Mouse (Mus musculus): ENCODE measurements at regions not wholly inside any gene's neighbourhood (a gene's known extent, or its start where the extent isn't known, plus 50 kb on each side); places are given as distances from the start of the nearest gene placed in this dataset.
A peak's percentile ranks its signal among the peaks of the same experiment; 100 is the strongest.

GRCm38 (mm10) chr2:128353457-128353856, 227.6 kb downstream of the Bcl2l11 start:
- ATAC-seq (replicated peaks; ENCODE audit: insufficient number of reproducible peaks, low FRiP score, low TSS enrichment), result no peak
- no peaks in the 10 kb centered on the region for H3K27me3 ChIP-seq (ENCODE audit: control insufficient read depth, insufficient read depth, low read length)
- H3K4me3 ChIP-seq (ENCODE audit: low read depth, low read length), result no peak overlapping the region
- H3K9ac ChIP-seq (ENCODE audit: low read depth, low read length), result no peak overlapping the region
- no peak overlapping the region for H3K27ac ChIP-seq (ENCODE audit: low read depth, low read length)
- H3K9me3 ChIP-seq (replicated peaks; ENCODE audit: control insufficient read depth, low read length), result no peaks in the 10 kb centered on the region
- no peaks in the 10 kb centered on the region for H3K4me1 ChIP-seq (ENCODE audit: control insufficient read depth, insufficient read depth, low read length)
- H3K36me3 ChIP-seq (ENCODE audit: control insufficient read depth, insufficient read depth, low read length), result no peaks in the 10 kb centered on the region
- H3K4me2 ChIP-seq, result no peak overlapping the region
- 61% methylated on average over 3 of the region's 3 CpGs for WGBS (ENCODE audit: insufficient replicate concordance)

GRCm38 (mm10) chr2:128356326-128356725, 230.5 kb downstream of the Bcl2l11 start:
- WGBS (ENCODE audit: insufficient replicate concordance), result 74% methylated on average over 4 of the region's 4 CpGs
- no peak overlapping the region for H3K4me2 ChIP-seq
- no peaks in the 10 kb centered on the region for H3K4me1 ChIP-seq (ENCODE audit: control insufficient read depth, insufficient read depth, low read length)
- H3K27ac ChIP-seq (ENCODE audit: low read depth, low read length), result no peak overlapping the region
- no peaks in the 10 kb centered on the region for H3K9me3 ChIP-seq (replicated peaks; ENCODE audit: control insufficient read depth, low read length)
- no peaks in the 10 kb centered on the region for H3K36me3 ChIP-seq (ENCODE audit: control insufficient read depth, insufficient read depth, low read length)
- no peak overlapping the region for H3K4me3 ChIP-seq (ENCODE audit: low read depth, low read length)
- ATAC-seq (replicated peaks; ENCODE audit: insufficient number of reproducible peaks, low FRiP score, low TSS enrichment), result no peak
- no peak overlapping the region for H3K9ac ChIP-seq (ENCODE audit: low read depth, low read length)
- no peaks in the 10 kb centered on the region for H3K27me3 ChIP-seq (ENCODE audit: control insufficient read depth, insufficient read depth, low read length)

- no peaks in the 10 kb centered on the region for H3K36me3 ChIP-seq (ENCODE audit: control insufficient read depth, insufficient read depth, low read length)
- H3K27ac ChIP-seq (ENCODE audit: low read depth, low read length), result no peak overlapping the region
- H3K4me1 ChIP-seq (ENCODE audit: control insufficient read depth, insufficient read depth, low read length), result peaks cover 4% of the 10 kb centered on the region
- H3K9me3 ChIP-seq (replicated peaks; ENCODE audit: control insufficient read depth, low read length), result no peaks in the 10 kb centered on the region
- H3K4me3 ChIP-seq (ENCODE audit: low read depth, low read length), result no peak overlapping the region
- H3K9ac ChIP-seq (ENCODE audit: low read depth, low read length), result no peak overlapping the region
- ATAC-seq (replicated peaks; ENCODE audit: insufficient number of reproducible peaks, low FRiP score, low TSS enrichment), result no peak
- WGBS (ENCODE audit: insufficient replicate concordance), result 72% methylated on average over 4 of the region's 4 CpGs
- no peak overlapping the region for H3K4me2 ChIP-seq
- H3K27me3 ChIP-seq (ENCODE audit: control insufficient read depth, insufficient read depth, low read length), result no peaks in the 10 kb centered on the region
These were observed 231.9 kb upstream of the Spdye4c start for GRCm38 (mm10) chr2:128359106-128359505.

GRCm38 (mm10) chr2:128360517-128360916, 230.5 kb upstream of the Spdye4c start:
- Histone ChIP-seq H3K4me2 (no peak overlapping the region), H3K9ac (ENCODE audit: low read depth, low read length) (no peak overlapping the region), H3K27ac (ENCODE audit: low read depth, low read length) (no peak overlapping the region), H3K9me3 (replicated peaks; ENCODE audit: control insufficient read depth, low read length) (no peaks in the 10 kb centered on the region), H3K4me3 (ENCODE audit: low read depth, low read length) (no peak overlapping the region), H3K36me3 (ENCODE audit: control insufficient read depth, insufficient read depth, low read length) (no peaks in the 10 kb centered on the region), H3K27me3 (ENCODE audit: control insufficient read depth, insufficient read depth, low read length) (no peaks in the 10 kb centered on the region), H3K4me1 (ENCODE audit: control insufficient read depth, insufficient read depth, low read length) (peaks cover 18% of the 10 kb centered on the region)
- ATAC-seq (replicated peaks; ENCODE audit: insufficient number of reproducible peaks, low FRiP score, low TSS enrichment), result no peak
- WGBS (ENCODE audit: insufficient replicate concordance), result 75% methylated on average over 5 of the region's 5 CpGs

GRCm38 (mm10) chr2:128361436-128361835, 229.6 kb upstream of the Spdye4c start:
- no peak overlapping the region for H3K27ac ChIP-seq (ENCODE audit: low read depth, low read length)
- no peak overlapping the region for H3K9ac ChIP-seq (ENCODE audit: low read depth, low read length)
- no peak overlapping the region for H3K4me3 ChIP-seq (ENCODE audit: low read depth, low read length)
- 67% methylated on average over 1 of the region's 1 CpGs for WGBS (ENCODE audit: insufficient replicate concordance)
- H3K4me2 ChIP-seq, result no peak overlapping the region
- no peaks in the 10 kb centered on the region for H3K27me3 ChIP-seq (ENCODE audit: control insufficient read depth, insufficient read depth, low read length)
- no peak for ATAC-seq (replicated peaks; ENCODE audit: insufficient number of reproducible peaks, low FRiP score, low TSS enrichment)
- no peaks in the 10 kb centered on the region for H3K9me3 ChIP-seq (replicated peaks; ENCODE audit: control insufficient read depth, low read length)
- no peaks in the 10 kb centered on the region for H3K36me3 ChIP-seq (ENCODE audit: control insufficient read depth, insufficient read depth, low read length)
- H3K4me1 ChIP-seq (ENCODE audit: control insufficient read depth, insufficient read depth, low read length), result peaks cover 25% of the 10 kb centered on the region

DNA sequence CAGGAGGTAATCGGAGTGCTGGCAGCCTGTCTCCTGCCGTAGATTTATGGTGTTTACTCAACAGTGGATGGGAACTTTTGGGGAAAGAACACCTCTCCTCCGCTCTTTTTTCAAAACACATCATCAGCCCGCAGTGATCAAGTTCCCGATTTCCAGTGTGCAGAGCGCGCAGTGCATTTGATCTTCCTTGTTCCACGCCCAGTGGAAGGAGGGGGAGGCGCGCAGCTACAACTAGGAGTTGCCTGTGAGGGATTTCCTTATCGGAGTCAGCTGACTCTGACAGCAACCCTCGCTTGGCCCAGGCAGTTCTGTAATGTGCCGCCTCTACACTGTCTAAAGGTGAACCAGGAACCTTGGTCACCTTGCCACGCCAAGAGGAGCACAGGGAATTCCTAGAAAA, 226.8 kb upstream of the Spdye4c start:
- H3K4me3 ChIP-seq (ENCODE audit: low read depth, low read length), result peak overlapping the region; percentile 10; the same call in 1 of the 2 replicates
- H3K27me3 ChIP-seq (ENCODE audit: control insufficient read depth, insufficient read depth, low read length), result no peaks in the 10 kb centered on the region
- peaks cover 32% of the 10 kb centered on the region for H3K4me1 ChIP-seq (ENCODE audit: control insufficient read depth, insufficient read depth, low read length)
- 28% methylated on average over 14 of the region's 14 CpGs for WGBS (ENCODE audit: insufficient replicate concordance)
- peak overlapping the region; percentile 50 for H3K27ac ChIP-seq (ENCODE audit: low read depth, low read length)
- peak overlapping the region; percentile 28; the same call in 1 of the 2 replicates for H3K9ac ChIP-seq (ENCODE audit: low read depth, low read length)
- no peaks in the 10 kb centered on the region for H3K36me3 ChIP-seq (ENCODE audit: control insufficient read depth, insufficient read depth, low read length)
- ATAC-seq (replicated peaks; ENCODE audit: insufficient number of reproducible peaks, low FRiP score, low TSS enrichment), result 0 out of 2 replicates have a peak, but pooled peaks have one; percentile 11
- H3K4me2 ChIP-seq, result peak overlapping the region; percentile 51
- H3K9me3 ChIP-seq (replicated peaks; ENCODE audit: control insufficient read depth, low read length), result 0 out of 2 replicates have a peak, but pooled peaks cover 3% of the 10 kb centered on the region

- Histone ChIP-seq H3K4me1 (ENCODE audit: control insufficient read depth, insufficient read depth, low read length) (peaks cover 32% of the 10 kb centered on the region), H3K27me3 (ENCODE audit: control insufficient read depth, insufficient read depth, low read length) (no peaks in the 10 kb centered on the region), H3K27ac (ENCODE audit: low read depth, low read length) (peak overlapping the region; percentile 50; the same call in 1 of the 2 replicates), H3K4me3 (ENCODE audit: low read depth, low read length) (no peak overlapping the region), H3K4me2 (peak overlapping the region; percentile 51), H3K36me3 (ENCODE audit: control insufficient read depth, insufficient read depth, low read length) (no peaks in the 10 kb centered on the region), H3K9ac (ENCODE audit: low read depth, low read length) (no peak overlapping the region), H3K9me3 (replicated peaks; ENCODE audit: control insufficient read depth, low read length) (0 out of 2 replicates have a peak, but pooled peaks cover 3% of the 10 kb centered on the region)
- WGBS (ENCODE audit: insufficient replicate concordance), result 20% methylated on average over 3 of the region's 3 CpGs
- no peak; the same call in 1 of the 2 replicates for ATAC-seq (replicated peaks; ENCODE audit: insufficient number of reproducible peaks, low FRiP score, low TSS enrichment)
These were observed 226.0 kb upstream of the Spdye4c start for GRCm38 (mm10) chr2:128365004-128365403.

DNA sequence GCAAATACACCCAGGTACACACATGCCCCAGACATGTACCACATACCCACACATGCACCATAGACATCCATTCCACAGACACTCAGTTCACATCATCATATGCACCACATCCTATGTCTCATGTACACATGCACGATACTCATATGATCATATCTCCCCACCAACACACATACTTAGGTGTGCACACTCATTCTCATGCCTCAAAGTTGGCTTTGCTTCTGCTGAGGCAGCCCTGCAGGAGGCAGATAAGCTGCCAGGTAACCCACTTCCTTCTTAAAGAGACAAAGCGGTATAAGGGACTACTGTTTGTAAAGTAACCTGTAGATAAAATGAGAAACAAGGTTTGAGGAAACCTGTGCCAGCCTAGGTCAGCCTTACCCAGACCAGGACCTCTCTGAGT, 225.2 kb upstream of the Spdye4c start:
- WGBS (ENCODE audit: insufficient replicate concordance), result 81% methylated on average over 2 of the region's 2 CpGs
- ATAC-seq (replicated peaks; ENCODE audit: insufficient number of reproducible peaks, low FRiP score, low TSS enrichment), result no peak; the same call in 1 of the 2 replicates
- H3K4me3 ChIP-seq (ENCODE audit: low read depth, low read length), result no peak overlapping the region
- H3K9ac ChIP-seq (ENCODE audit: low read depth, low read length), result no peak overlapping the region
- no peak overlapping the region for H3K4me2 ChIP-seq
- H3K36me3 ChIP-seq (ENCODE audit: control insufficient read depth, insufficient read depth, low read length), result no peaks in the 10 kb centered on the region
- peaks cover 35% of the 10 kb centered on the region for H3K4me1 ChIP-seq (ENCODE audit: control insufficient read depth, insufficient read depth, low read length)
- no peak overlapping the region for H3K27ac ChIP-seq (ENCODE audit: low read depth, low read length)
- H3K27me3 ChIP-seq (ENCODE audit: control insufficient read depth, insufficient read depth, low read length), result no peaks in the 10 kb centered on the region
- 0 out of 2 replicates have a peak, but pooled peaks cover 3% of the 10 kb centered on the region for H3K9me3 ChIP-seq (replicated peaks; ENCODE audit: control insufficient read depth, low read length)
